Mouse (Mus musculus) CH12.LX (cell line): ENCODE measurements around the gene Npr1. TPM values are rescaled to one million over a fixed set of nuclear protein-coding genes. Genes with fewer than 3 reads are reported as not detected.

Experiments
- DNase-seq: peaks from one replicate; pipeline ENCODE4 v3.0.0-alpha.2; 2013; ENCODE audit errors: extremely low read depth
- H3K27ac ChIP-seq: 2 replicates; pipeline ENCODE4 v1.5.1; 2012; ENCODE audit warnings: low read depth, mild to moderate bottlenecking, control low read depth, moderate library complexity; ENCODE audit not compliant: insufficient read depth
- H3K27me3 ChIP-seq: replicated peaks from 2 replicates; pipeline ENCODE3; 2012; ENCODE audit warnings: inconsistent platforms
- H3K36me3 ChIP-seq, 2 experiments: replicated peaks in 1 of 2; 2 replicates each; pipeline versions ENCODE3 to v1.6.1; 2012; ENCODE audit warnings: inconsistent platforms in 1 of 2, low read length in 1 of 2, mild to moderate bottlenecking in 1 of 2, mixed read lengths in 1 of 2, moderate library complexity in 1 of 2; ENCODE audit not compliant: control insufficient read depth in 1 of 2, insufficient read depth in 1 of 2
- H3K4me1 ChIP-seq, 2 experiments: 2 replicates each; pipeline ENCODE4 v1.6.1; 2012; ENCODE audit warnings: inconsistent platforms in 1 of 2, moderate library complexity in 1 of 2; ENCODE audit not compliant: insufficient read depth in 2 of 2, control insufficient read depth in 1 of 2
- H3K4me2 ChIP-seq: 2 replicates; pipeline ENCODE4 v1.6.1; 2012; ENCODE audit warnings: low read depth, mild to moderate bottlenecking, control low read depth; ENCODE audit not compliant: poor library complexity, insufficient read depth, severe bottlenecking
- H3K4me3 ChIP-seq, 3 experiments: fragments of 150-350 bp in 1 of 3; sonication (generic) in 1 of 3; replicated peaks in 1 of 3; 2 replicates each; pipeline versions ENCODE3 to v1.5.1; 2011 to 2012; ENCODE audit warnings: low read depth in 2 of 3, low read length in 2 of 3, mild to moderate bottlenecking in 2 of 3, moderate library complexity in 2 of 3, control low read depth in 1 of 3, improper control_type of control experiment in 1 of 3, inconsistent platforms in 1 of 3, mixed read lengths in 1 of 3; ENCODE audit not compliant: poor library complexity in 1 of 3
- H3K79me2 ChIP-seq: replicated peaks from 2 replicates; pipeline ENCODE4 v1.6.1; 2012; ENCODE audit warnings: mild to moderate bottlenecking, moderate library complexity; ENCODE audit not compliant: control insufficient read depth, poor library complexity, insufficient read depth, severe bottlenecking; ENCODE audit errors: extremely low read depth
- H3K9ac ChIP-seq: 2 replicates; pipeline ENCODE4 v1.6.1; 2012; ENCODE audit warnings: low read depth, mild to moderate bottlenecking, control low read depth, moderate library complexity; ENCODE audit not compliant: insufficient read depth
- H3K9me3 ChIP-seq: replicated peaks from 2 replicates; pipeline ENCODE3; 2012; ENCODE audit warnings: low read length, inconsistent platforms, mixed read lengths
- BHLHE40 ChIP-seq: IDR thresholded peaks from 2 replicates; pipeline ENCODE4 v1.6.1; 2011; ENCODE audit warnings: mild to moderate bottlenecking, low read depth, low read length, improper control_type of control experiment
- CHD1 ChIP-seq: IDR thresholded peaks from 2 replicates; pipeline ENCODE4 v1.6.1; 2012; ENCODE audit warnings: low read depth, low read length, improper control_type of control experiment, inconsistent platforms
- CHD2 ChIP-seq: IDR thresholded peaks from 2 replicates; pipeline ENCODE4 v1.6.1; 2011; ENCODE audit warnings: low read length, improper control_type of control experiment
- CTCF ChIP-seq, 2 experiments: IDR thresholded peaks in 1 of 2; conservative IDR thresholded peaks in 1 of 2; 2 replicates each; pipeline ENCODE4 v1.5.1; 2011 to 2012; ENCODE audit warnings: low read depth in 2 of 2, low read length in 2 of 2, improper control_type of control experiment in 1 of 2, inconsistent platforms in 1 of 2, mild to moderate bottlenecking in 1 of 2, moderate library complexity in 1 of 2
- E2F4 ChIP-seq: IDR thresholded peaks from 2 replicates; pipeline ENCODE4 v1.6.1; 2011; ENCODE audit warnings: low read depth, low read length, improper control_type of control experiment; ENCODE audit not compliant: insufficient replicate concordance
- ELF1 ChIP-seq: IDR thresholded peaks from 2 replicates; pipeline ENCODE4 v1.6.1; 2014; ENCODE audit warnings: low read depth, mild to moderate bottlenecking, inconsistent platforms, low read length, improper control_type of control experiment
- ETS1 ChIP-seq: conservative IDR thresholded peaks from 2 replicates; pipeline ENCODE4 v1.6.1; 2012; ENCODE audit warnings: low read depth, mild to moderate bottlenecking, inconsistent platforms, low read length, improper control_type of control experiment, moderate library complexity
- GABPA ChIP-seq: IDR thresholded peaks from 2 replicates; pipeline ENCODE4 v1.6.1; 2012; ENCODE audit warnings: low read depth, low read length, improper control_type of control experiment, inconsistent platforms; ENCODE audit not compliant: insufficient replicate concordance
- HCFC1 ChIP-seq: IDR thresholded peaks from 2 replicates; pipeline ENCODE4 v1.6.1; 2012; ENCODE audit warnings: low read depth, mild to moderate bottlenecking, inconsistent platforms, low read length, improper control_type of control experiment
- JUND ChIP-seq: conservative IDR thresholded peaks from 2 replicates; pipeline ENCODE4 v1.6.1; 2011; ENCODE audit warnings: low read depth, low read length, improper control_type of control experiment
- MAZ ChIP-seq: IDR thresholded peaks from 2 replicates; pipeline ENCODE4 v1.6.1; 2012; ENCODE audit warnings: low read depth, mild to moderate bottlenecking, inconsistent platforms, low read length, improper control_type of control experiment, moderate library complexity
- MXI1 ChIP-seq: IDR thresholded peaks from 2 replicates; pipeline ENCODE4 v1.6.1; 2011; ENCODE audit warnings: mild to moderate bottlenecking, low read depth, low read length, improper control_type of control experiment
- MYC ChIP-seq: IDR thresholded peaks from 2 replicates; pipeline ENCODE4 v1.6.1; 2011; ENCODE audit warnings: low read depth, mild to moderate bottlenecking, improper control_type of control experiment, low read length
- NELFE ChIP-seq: IDR thresholded peaks from 2 replicates; pipeline ENCODE4 v1.6.1; 2011; ENCODE audit warnings: low read depth, low read length, improper control_type of control experiment
- NRF1 ChIP-seq: IDR thresholded peaks from 2 replicates; pipeline ENCODE4 v1.6.1; 2014; ENCODE audit warnings: low read depth, mild to moderate bottlenecking, inconsistent platforms, low read length, improper control_type of control experiment, moderate library complexity
- PAX5 ChIP-seq: IDR thresholded peaks from 2 replicates; pipeline ENCODE4 v1.6.1; 2012; ENCODE audit warnings: low read length, inconsistent platforms, mixed read lengths
- POLR2AphosphoS2 ChIP-seq: IDR thresholded peaks from 2 replicates; pipeline ENCODE4 v1.6.1; 2011; ENCODE audit warnings: low read depth, low read length, improper control_type of control experiment
- RAD21 ChIP-seq: IDR thresholded peaks from 2 replicates; pipeline ENCODE4 v1.6.1; 2011; ENCODE audit warnings: low read depth, mild to moderate bottlenecking, low read length, improper control_type of control experiment, moderate library complexity
- TBP ChIP-seq: conservative IDR thresholded peaks from 2 replicates; pipeline ENCODE4 v1.6.1; 2011; ENCODE audit warnings: low read depth, low read length, improper control_type of control experiment
- UBTF ChIP-seq: IDR thresholded peaks from 2 replicates; pipeline ENCODE4 v1.6.1; 2012; ENCODE audit warnings: low read depth, mild to moderate bottlenecking, inconsistent platforms, low read length, improper control_type of control experiment, moderate library complexity
- ZC3H11A ChIP-seq: IDR thresholded peaks from 2 replicates; pipeline ENCODE4 v1.6.1; 2012; ENCODE audit warnings: low read depth, mild to moderate bottlenecking, inconsistent platforms, low read length, improper control_type of control experiment
- ZKSCAN1 ChIP-seq: IDR thresholded peaks from 2 replicates; pipeline ENCODE4 v1.6.1; 2012; ENCODE audit warnings: low read depth, inconsistent platforms, low read length, improper control_type of control experiment, borderline replicate concordance
- dilution Hi-C: fragments of 300-500 bp; cut with MboI; formaldehyde crosslinking; loops from 2 replicates; pipeline ENCODE4 v1.14.3; 2020; ENCODE audit warnings: low sequenced_read_pairs; ENCODE audit not compliant: extremely low pct_unique_long_range_greater_than_20kb, extremely low pct_ligation_motif_present
- in situ Hi-C: fragments of 300-500 bp; cut with MboI; formaldehyde crosslinking; loops from 3 replicates; pipeline ENCODE4 v1.14.3; 2019; ENCODE audit warnings: low sequenced_read_pairs, low pct_ligation_motif_present, low pct_unique_long_range_greater_than_20kb, mixed read lengths
- polyA plus RNA-seq: library from polyadenylated mRNA; unstranded; fragments of >175 nt; gene quantifications from 2 replicates; pipeline ENCODE4 v1.2.1, GENCODE M21; 2012; ENCODE audit warnings: low read depth; ENCODE audit not compliant: insufficient read length
- total RNA-seq, 2 experiments: library from RNA; depleted of rRNA; stranded (reverse); fragments of 300-350 nt in 1 of 2; fragments of >200 nt in 1 of 2; gene quantifications; 2 replicates each; pipeline ENCODE4 v1.2.3; 2012 to 2014

Npr1 gene
- total and polyA plus RNA-seq, 3 experiments: 0.13 TPM; not detected in 2

DNA sequence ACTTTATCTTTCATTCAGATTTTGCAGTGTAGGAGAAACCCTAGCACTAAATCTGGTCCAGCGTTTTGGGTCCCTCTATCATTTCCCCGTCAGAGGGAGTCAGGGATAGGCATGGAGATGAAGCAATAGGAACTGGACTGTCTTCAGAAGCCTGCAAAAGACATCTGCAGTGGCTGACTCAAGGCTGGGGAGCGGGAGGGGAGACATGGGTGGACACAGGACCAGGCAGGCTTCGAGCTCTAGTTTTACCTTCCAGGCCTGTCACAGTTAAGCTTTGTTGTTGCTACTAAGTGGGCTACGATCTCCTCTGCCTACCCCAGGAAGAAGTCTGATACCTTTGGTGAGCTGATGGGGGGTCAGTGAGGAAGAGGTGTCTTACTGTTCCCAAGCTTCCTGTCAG is 46.6 kb upstream of the Npr1 start:
- dilution Hi-C loops (no loop called here), in situ Hi-C loops (no loop called here)
- no peaks in the 10 kb centered on the region for H3K9me3 ChIP-seq
- TF ChIP-seq TBP: no peak
- TF ChIP-seq ELF1: no peak
- no peak for TF ChIP-seq RAD21
- no peak for TF ChIP-seq GABPA
- TF ChIP-seq UBTF: no peak
- H3K9ac ChIP-seq: no peak overlapping the region
- H3K4me1 ChIP-seq: peaks cover 9 to 26% of the 10 kb centered on the region in 2 experiments; a peak in 2 of 4 replicates
- peaks cover 18% of the 10 kb centered on the region for H3K79me2 ChIP-seq
- H3K27ac ChIP-seq: no peak overlapping the region
- no peaks in the 10 kb centered on the region for H3K27me3 ChIP-seq
- H3K4me2 ChIP-seq: no peak overlapping the region
- no peak overlapping the region for H3K4me3 ChIP-seq
- H3K36me3 ChIP-seq: peaks cover 4 to 19% of the 10 kb centered on the region in 2 experiments
- DNase-seq: no peak

DNA sequence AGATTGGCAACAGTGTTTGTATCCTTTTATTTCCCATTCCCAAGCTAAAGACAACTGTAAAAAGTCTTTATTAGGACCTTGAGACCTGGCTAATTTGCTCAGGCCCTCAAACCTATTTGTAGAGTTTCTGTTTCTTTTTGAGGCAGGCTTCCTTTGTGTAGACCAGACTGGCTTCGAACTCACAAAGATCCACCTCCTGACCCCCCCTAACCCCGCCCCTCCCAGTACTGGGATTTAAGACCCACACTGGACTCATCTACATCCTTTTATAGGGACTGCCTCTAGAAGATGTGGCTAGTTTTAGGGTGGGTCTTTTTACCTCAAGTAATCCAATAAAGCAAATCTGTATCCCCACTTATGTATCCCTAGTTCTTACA is 44.1 kb upstream of the Npr1 start:
- in situ Hi-C loops: loop anchor here (5.0 kb wide), 1 partner anchor 103 kb away; the partner anchor contains the start of gene S100a6
- dilution Hi-C loops: no loop called here
- no peaks in the 10 kb centered on the region for H3K9me3 ChIP-seq
- DNase-seq: no peak
- no peaks in the 10 kb centered on the region for H3K27me3 ChIP-seq
- 0 out of 2 replicates have a peak, but pooled peaks have one; percentile 1 for TF ChIP-seq MYC
- no peak for TF ChIP-seq ZKSCAN1
- TF ChIP-seq, all 38 proteins: peak for 1
- peak overlapping the region; percentile 73 for H3K4me2 ChIP-seq
- H3K27ac ChIP-seq: peak overlapping the region; percentile 45
- H3K4me3 ChIP-seq: peak overlapping the region; percentile 8 to 86 (median 78)
- H3K79me2 ChIP-seq: peaks cover 32% of the 10 kb centered on the region
- H3K36me3 ChIP-seq: peaks cover 20 to 36% of the 10 kb centered on the region in 2 experiments
- H3K4me1 ChIP-seq: peaks cover 0 to 41% of the 10 kb centered on the region in 2 experiments; a peak in 2 of 4 replicates
- H3K9ac ChIP-seq: peak overlapping the region; percentile 50

DNA sequence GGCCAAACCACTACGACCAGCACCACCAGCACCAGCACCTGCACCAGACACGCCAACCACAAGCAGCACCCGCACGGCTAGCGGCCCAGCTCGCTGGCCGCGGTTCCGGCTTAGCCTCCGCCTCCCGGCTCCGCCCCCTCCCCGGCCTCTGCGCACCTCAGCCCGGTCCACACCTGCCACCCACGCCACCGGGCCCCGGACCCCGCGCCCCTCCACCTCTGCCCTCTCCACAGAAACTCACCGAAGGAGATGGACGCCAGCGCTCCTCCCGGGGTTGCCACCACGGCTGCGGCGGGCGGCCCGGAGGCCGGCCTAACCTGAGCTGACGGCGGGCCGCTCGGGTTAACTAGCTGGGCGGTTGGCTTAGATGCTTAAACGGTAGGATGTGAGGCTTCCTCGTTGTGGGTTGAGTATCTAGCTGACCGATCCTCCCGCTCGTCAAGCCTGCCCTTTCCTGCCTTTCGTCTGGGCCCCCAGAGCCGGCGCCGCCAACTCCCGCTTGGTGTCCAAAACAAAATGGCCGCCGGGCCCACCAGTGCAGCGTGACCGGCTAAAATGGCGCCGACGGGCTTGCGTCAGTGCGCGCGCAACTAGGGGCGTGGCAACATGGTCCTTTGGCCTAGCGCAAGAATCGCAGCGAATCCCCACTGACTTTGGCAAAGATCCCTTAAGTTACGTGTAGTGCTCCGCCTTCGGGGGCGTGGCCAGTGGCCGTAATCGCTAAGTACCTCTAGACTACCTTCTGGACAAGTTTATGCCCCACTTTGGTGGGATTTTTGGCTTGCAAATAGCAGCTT is 43.5 kb upstream of the Npr1 start, which contains the start of gene Chtop:
Gene Chtop, minus strand, starts transcription at position 549 of the 797 bp plus-strand sequence.
- Histone ChIP-seq H3K4me2 (peak within 1 kb of the TSS; percentile 99), H3K36me3 (peaks cover 22 to 42% of the 10 kb centered on the region in 2 experiments), H3K9ac (peak within 1 kb of the TSS; percentile 100), H3K79me2 (peaks cover 34% of the 10 kb centered on the region), H3K27me3 (no peaks in the 10 kb centered on the region), H3K4me3 (peak within 1 kb of the TSS; percentile 86 to 98 (median 88)), H3K9me3 (no peaks in the 10 kb centered on the region), H3K4me1 (peaks cover 0 to 43% of the 10 kb centered on the region in 2 experiments; a peak in 2 of 4 replicates), H3K27ac (peak within 1 kb of the TSS; percentile 79)
- in situ Hi-C loops (loop anchor here (5.0 kb wide), 1 partner anchor 103 kb away; the partner anchor contains the start of gene S100a6), dilution Hi-C loops (no loop called here)
- DNase-seq: peak; percentile 99
- TF ChIP-seq UBTF (0 out of 2 replicates have a peak, but pooled peaks have one; percentile 45), BHLHE40 (peak; percentile 46), PAX5 (no peak), GABPA (no peak), CHD1 (no peak), POLR2AphosphoS2 (peak; percentile 80; the same call in 1 of the 2 replicates), JUND (no peak), TBP (peak; percentile 35; the same call in 1 of the 2 replicates), MXI1 (peak; percentile 69), MAZ (peak; percentile 11; the same call in 1 of the 2 replicates), CHD2 (no peak), ETS1 (no peak), RAD21 (no peak), HCFC1 (peak; percentile 75), NELFE (peak; percentile 67; the same call in 1 of the 2 replicates), NRF1 (peak; percentile 86), ZC3H11A (peak; percentile 98), CTCF (conservative IDR thresholded peaks at IDR 0.05 in 1 of 2, IDR thresholded peaks at IDR 0.05 in 1 of 2; ENCODE audit: low read depth in 2 of 2, low read length in 2 of 2) (no peak), E2F4 (peak; percentile 82; the same call in 1 of the 2 replicates)
